Mouse (Mus musculus): ENCODE results near the gene Plk3. TPM values are rescaled to one million over a fixed set of nuclear protein-coding genes. Genes with fewer than 3 reads are reported as not detected.
A peak's percentile ranks its signal among the peaks of the same experiment; 100 is the strongest.

The Plk3 gene
- 2.9 and 3.9 TPM in 2 replicates for total RNA-seq (2017)

- peak; percentile 92 for ATAC-seq (replicated peaks; ENCODE audit: low read depth, poor library complexity, severe bottlenecking)
Measured at GRCm38 (mm10) chr4:117133817-117134600, at the start of gene Plk3. Plk3 (minus strand) TSS chr4:117133963.

DNA sequence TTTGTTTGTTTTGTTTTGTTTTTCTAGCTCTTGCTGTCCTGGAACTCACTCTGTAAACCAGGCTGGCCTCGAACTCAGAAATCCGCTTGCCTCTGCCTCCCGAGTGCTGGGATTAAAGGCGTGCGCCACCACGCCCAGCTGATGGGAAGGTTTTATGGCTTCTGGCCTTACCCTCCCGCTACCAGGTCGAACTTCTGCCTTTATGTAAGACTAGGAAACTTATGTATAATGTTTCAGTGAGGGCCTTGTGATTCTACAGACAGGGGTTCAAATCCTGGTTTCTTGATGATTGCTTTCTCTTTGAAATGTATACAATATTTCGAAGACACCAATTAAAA, 49.0 kb upstream of the Plk3 start:
- ATAC-seq (replicated peaks; ENCODE audit: low read depth, poor library complexity, severe bottlenecking): peak; percentile 19

DNA sequence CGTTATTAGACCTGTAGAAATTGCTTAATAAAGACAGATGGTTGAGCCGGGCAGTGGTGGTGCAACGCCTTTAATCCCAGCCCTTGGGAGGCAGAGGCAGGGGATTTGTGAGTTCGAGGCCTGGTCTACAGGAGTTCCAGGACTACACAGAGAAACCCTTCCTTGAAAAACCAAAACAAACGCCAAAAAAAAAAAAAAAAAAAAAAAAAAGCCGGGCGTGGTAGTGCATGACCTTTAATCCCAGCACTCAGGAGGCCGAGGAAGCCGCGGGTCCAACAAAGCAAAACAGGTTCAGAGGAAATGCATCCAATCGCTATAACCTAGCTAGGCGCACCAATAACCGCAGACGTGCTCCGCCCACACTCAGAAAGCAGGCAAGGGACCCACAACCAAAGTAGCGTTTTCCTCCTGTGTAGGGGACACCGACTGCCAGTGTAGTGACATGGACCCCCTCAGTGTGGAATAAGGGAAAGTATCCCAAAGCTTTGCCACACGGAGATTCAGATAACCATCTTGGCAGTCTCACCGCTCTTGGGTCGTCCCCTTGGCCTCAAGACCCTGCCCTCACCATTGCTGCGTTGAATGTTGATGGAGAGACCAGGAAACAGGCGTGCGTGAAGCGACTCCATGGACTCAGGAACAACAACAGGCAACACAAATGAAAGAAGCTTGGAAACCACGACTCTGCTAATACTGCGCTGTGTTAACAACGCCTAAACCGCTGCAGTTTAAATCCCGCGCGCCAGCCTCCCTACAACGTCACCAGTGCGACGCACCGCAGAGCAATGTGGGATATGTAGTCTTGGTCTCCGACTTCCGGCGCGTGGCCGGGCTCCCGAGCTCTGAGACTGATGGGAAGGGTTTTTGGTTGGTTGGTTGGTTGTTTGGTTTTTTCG, 48.3 kb upstream of the Plk3 start, which contains the start of gene Kif2c:
Gene Kif2c, minus strand, starts transcription at position 777 of the 896 bp plus-strand sequence.
- ATAC-seq (replicated peaks; ENCODE audit: low read depth, poor library complexity, severe bottlenecking): peak; percentile 99

- no peak for ATAC-seq (replicated peaks; ENCODE audit: low read depth, poor library complexity, severe bottlenecking)
Measured at GRCm38 (mm10) chr4:117169936-117170335, 36.2 kb upstream of the Plk3 start.

DNA sequence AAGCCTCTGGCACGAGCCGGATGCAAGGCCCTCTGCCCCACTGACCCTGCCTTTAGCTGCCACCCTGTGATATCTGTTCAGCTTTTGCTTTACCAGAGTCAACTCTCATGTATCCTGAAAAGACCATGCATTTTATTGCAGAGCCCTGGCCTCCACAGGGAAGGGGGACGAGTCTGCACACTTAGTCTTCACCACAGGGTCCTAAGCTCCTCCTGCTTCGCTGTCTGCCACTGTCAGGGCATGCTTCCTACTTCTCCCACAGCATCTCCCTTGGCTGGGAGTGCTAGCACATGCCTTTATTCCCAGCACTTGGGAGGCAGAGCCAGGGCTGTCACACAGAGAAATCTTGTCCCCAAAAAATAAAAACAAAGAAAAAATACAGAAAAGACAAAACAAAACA, 27.4 kb upstream of the Plk3 start:
- no peak for ATAC-seq (replicated peaks; ENCODE audit: low read depth, poor library complexity, severe bottlenecking)

- no peak for ATAC-seq (replicated peaks; ENCODE audit: low read depth, poor library complexity, severe bottlenecking)
Measured at GRCm38 (mm10) chr4:117159666-117160065, 25.9 kb upstream of the Plk3 start.

- no peak for ATAC-seq (replicated peaks; ENCODE audit: low read depth, poor library complexity, severe bottlenecking)
Measured at GRCm38 (mm10) chr4:117156372-117156771, 22.6 kb upstream of the Plk3 start.

GRCm38 (mm10) chr4:117155792-117156355, 22.1 kb upstream of the Plk3 start, which contains the start of gene Rps8:
Rps8 (minus strand) TSS chr4:117156243.
- peak; percentile 93 for ATAC-seq (replicated peaks; ENCODE audit: low read depth, poor library complexity, severe bottlenecking)

GRCm38 (mm10) chr4:117155020-117155791, 21.4 kb upstream of the Plk3 start:
- no peak for ATAC-seq (replicated peaks; ENCODE audit: low read depth, poor library complexity, severe bottlenecking)

GRCm38 (mm10) chr4:117152714-117153113, 19.0 kb upstream of the Plk3 start:
- no peak for ATAC-seq (replicated peaks; ENCODE audit: low read depth, poor library complexity, severe bottlenecking)

DNA sequence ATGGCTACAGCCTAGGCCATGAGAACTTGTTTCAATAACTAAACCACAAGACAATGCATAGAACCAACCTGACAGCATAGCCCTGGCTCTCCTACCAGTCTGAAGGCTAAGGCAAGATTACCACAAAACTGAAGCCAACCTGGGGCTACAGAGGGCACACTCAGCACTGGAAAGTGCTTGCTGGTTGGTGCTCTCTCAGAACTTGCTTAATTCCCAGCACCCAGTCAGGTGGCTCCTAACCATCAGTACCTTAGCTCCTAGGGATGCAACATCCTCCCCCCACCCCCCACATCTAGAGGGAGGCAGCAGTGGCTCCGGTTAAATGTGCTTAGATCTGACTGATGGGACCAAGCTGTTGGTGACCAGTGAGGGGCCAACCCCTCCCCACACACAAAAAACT, 17.7 kb upstream of the Plk3 start:
- ATAC-seq (replicated peaks; ENCODE audit: low read depth, poor library complexity, severe bottlenecking): no peak

DNA sequence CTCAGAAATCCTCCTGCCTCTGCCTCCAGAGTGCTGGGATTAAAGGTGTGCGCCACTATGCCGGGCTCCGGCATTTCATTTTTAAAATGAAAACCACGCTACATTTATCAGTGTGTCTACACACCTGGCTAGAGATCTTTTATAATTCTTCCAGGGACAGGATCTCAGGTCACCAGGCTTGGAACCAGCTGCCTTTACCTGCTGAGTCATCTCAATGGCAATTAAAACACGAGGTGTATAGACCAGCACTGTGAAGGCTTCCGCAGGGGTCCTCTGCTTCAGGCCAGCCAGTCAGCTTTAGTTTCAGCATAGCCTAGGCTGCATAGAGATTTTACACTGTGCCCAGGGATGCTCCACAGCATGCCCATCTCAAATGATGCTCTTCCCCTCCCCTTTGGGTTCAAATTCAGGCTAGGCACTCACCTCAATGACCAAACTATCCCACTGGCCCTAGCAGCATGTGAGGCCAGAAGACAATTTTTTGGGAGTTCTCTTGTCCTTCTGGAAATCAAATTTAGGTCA, 16.5 kb upstream of the Plk3 start:
- ATAC-seq (replicated peaks; ENCODE audit: low read depth, poor library complexity, severe bottlenecking): no peak

- no peak for ATAC-seq (replicated peaks; ENCODE audit: low read depth, poor library complexity, severe bottlenecking)
Measured at GRCm38 (mm10) chr4:117149291-117150211, 15.8 kb upstream of the Plk3 start.

GRCm38 (mm10) chr4:117148815-117149214, 15.1 kb upstream of the Plk3 start:
- no peak for ATAC-seq (replicated peaks; ENCODE audit: low read depth, poor library complexity, severe bottlenecking)

- no peak for ATAC-seq (replicated peaks; ENCODE audit: low read depth, poor library complexity, severe bottlenecking)
Measured at GRCm38 (mm10) chr4:117148047-117148713, 14.4 kb upstream of the Plk3 start.

- peak; percentile 75 for ATAC-seq (replicated peaks; ENCODE audit: low read depth, poor library complexity, severe bottlenecking)
Measured at GRCm38 (mm10) chr4:117146176-117146575, 12.4 kb upstream of the Plk3 start.

GRCm38 (mm10) chr4:117145248-117145647, 11.5 kb upstream of the Plk3 start:
- no peak for ATAC-seq (replicated peaks; ENCODE audit: low read depth, poor library complexity, severe bottlenecking)

- no peak for ATAC-seq (replicated peaks; ENCODE audit: low read depth, poor library complexity, severe bottlenecking)
Measured at GRCm38 (mm10) chr4:117143023-117143422, 9.3 kb upstream of the Plk3 start.
